Mouse (Mus musculus) lung, embryonic 14.5 days (tissue): ENCODE measurements at regions not wholly inside any gene's neighbourhood (a gene's known extent, or its start where the extent isn't known, plus 50 kb on each side); places are given as distances from the start of the nearest gene placed in this dataset.

Experiments
- ATAC-seq: fragments of 200-750 bp; cut with Nextera tagmentation; 2 replicates; pipeline ENCODE4 v1.8.0; 2017; ENCODE audit warnings: mild to moderate bottlenecking, moderate TSS enrichment, moderate library complexity; ENCODE audit not compliant: insufficient read depth
- DNase-seq: peaks from one replicate; pipeline ENCODE4 v3.0.0-alpha.2; 2015
- H3K27ac ChIP-seq: fragments of 300-500 bp; sonication (generic); 2 replicates; pipeline ENCODE4 v1.5.1; 2014; ENCODE audit warnings: low read depth, mild to moderate bottlenecking, moderate library complexity
- H3K27me3 ChIP-seq: fragments of 300-500 bp; sonication (generic); 2 replicates; pipeline ENCODE4 v1.6.1; 2014; ENCODE audit warnings: low read length, control low read depth; ENCODE audit not compliant: insufficient read depth
- H3K36me3 ChIP-seq: fragments of 300-500 bp; sonication (generic); 2 replicates; pipeline ENCODE4 v1.6.1; 2014; ENCODE audit warnings: control low read depth; ENCODE audit not compliant: insufficient read depth
- H3K4me1 ChIP-seq: fragments of 300-500 bp; sonication (generic); 2 replicates; pipeline ENCODE4 v1.6.1; 2014; ENCODE audit warnings: antibody characterized with exemption, control low read depth; ENCODE audit not compliant: insufficient read depth
- H3K4me2 ChIP-seq: fragments of 300-500 bp; sonication (generic); 2 replicates; pipeline ENCODE4 v1.6.1; 2014; ENCODE audit warnings: mild to moderate bottlenecking
- H3K4me3 ChIP-seq: fragments of 300-500 bp; sonication (generic); 2 replicates; pipeline ENCODE4 v1.5.1; 2014; ENCODE audit warnings: low read depth, low read length
- H3K9ac ChIP-seq: fragments of 300-500 bp; sonication (generic); 2 replicates; pipeline ENCODE4 v1.6.1; 2014
- H3K9me3 ChIP-seq: fragments of 300-500 bp; sonication (generic); 2 replicates; pipeline ENCODE4 v1.6.1; 2016; ENCODE audit warnings: low read depth, low read length, control low read depth
- CTCF ChIP-seq: IDR thresholded peaks from 2 replicates; pipeline ENCODE4 v1.5.1; 2016; ENCODE audit warnings: antibody characterized with exemption, low read depth
- WGBS: fragments of 180-500 bp; shearing (Covaris S2); extraction: QIAGEN DNeasy Blood & Tissue Kit; methylation state at CpG from one replicate; pipeline ENCODE4 v1.1.7; 2014; 5-methylcytosine and 5-hydroxymethylcytosine counted together

DNA sequence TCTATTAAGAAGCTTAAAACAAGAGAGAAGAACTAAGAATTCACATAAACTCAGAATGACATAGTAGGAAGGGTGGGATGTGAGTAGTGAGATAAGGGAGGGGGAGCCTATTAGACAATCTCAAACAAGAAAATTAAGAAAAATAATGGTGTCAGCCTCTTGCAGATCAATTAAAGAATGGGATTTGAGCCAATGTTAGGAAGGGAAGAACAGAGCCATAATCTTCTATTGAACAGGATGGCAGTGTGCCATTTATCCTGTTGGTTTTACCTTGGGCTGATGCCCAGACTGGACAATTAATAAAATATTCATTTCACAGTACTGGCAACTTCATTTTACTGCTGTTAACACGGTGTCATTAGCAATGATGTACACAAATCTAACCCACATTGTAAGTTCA is 718.0 kb downstream of the Rfpl4b start:
- H3K27me3 ChIP-seq: no peaks in the 10 kb centered on the region
- 14% methylated on average over 1 of the region's 1 CpGs for WGBS
- no peak overlapping the region for H3K27ac ChIP-seq
- H3K4me3 ChIP-seq: no peak overlapping the region
- DNase-seq (peak; percentile 45), ATAC-seq (peak; percentile 35; the same call in 1 of the 2 replicates)
- H3K4me1 ChIP-seq: peaks cover 4% of the 10 kb centered on the region; the same call in 1 of the 2 replicates
- TF ChIP-seq CTCF: no peak
- H3K9me3 ChIP-seq: no peaks in the 10 kb centered on the region
- no peaks in the 10 kb centered on the region for H3K36me3 ChIP-seq
- H3K9ac ChIP-seq: no peak overlapping the region
- no peak overlapping the region for H3K4me2 ChIP-seq

DNA sequence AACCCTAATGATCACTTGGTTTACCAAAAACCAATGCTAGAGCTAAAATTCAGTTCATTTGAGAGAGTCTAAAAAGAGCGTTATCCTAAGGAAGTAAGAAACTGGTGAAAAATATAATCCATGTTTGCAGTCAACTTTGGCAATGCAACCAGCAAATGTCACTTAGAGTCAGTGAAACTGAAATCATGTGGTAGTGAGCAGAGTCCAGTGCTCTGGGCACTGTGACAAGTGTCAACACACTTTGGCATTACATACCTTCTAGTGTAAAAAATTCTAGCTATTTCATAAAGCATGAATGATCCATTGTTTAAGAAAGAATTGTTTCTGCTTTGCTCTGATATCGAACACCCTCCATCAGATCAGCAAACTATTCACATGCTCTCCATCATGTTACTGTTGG is 743.1 kb downstream of the Rfpl4b start:
- no peak for TF ChIP-seq CTCF
- Histone ChIP-seq H3K4me1 (no peaks in the 10 kb centered on the region), H3K27me3 (no peaks in the 10 kb centered on the region), H3K27ac (no peak overlapping the region), H3K36me3 (no peaks in the 10 kb centered on the region), H3K9ac (no peak overlapping the region), H3K4me2 (no peak overlapping the region), H3K9me3 (no peaks in the 10 kb centered on the region), H3K4me3 (no peak overlapping the region)
- 81% methylated on average over 2 of the region's 2 CpGs for WGBS
- DNase-seq (no peak), ATAC-seq (no peak)

- H3K4me2 ChIP-seq: no peak overlapping the region
- no peak overlapping the region for H3K27ac ChIP-seq
- no peak for TF ChIP-seq CTCF
- H3K27me3 ChIP-seq: no peaks in the 10 kb centered on the region
- DNase-seq (peak; percentile 50), ATAC-seq (no peak)
- H3K9ac ChIP-seq: no peak overlapping the region
- no peak overlapping the region for H3K4me3 ChIP-seq
- no peaks in the 10 kb centered on the region for H3K36me3 ChIP-seq
- H3K9me3 ChIP-seq: no peaks in the 10 kb centered on the region
- no peaks in the 10 kb centered on the region for H3K4me1 ChIP-seq
- 61% methylated on average over 1 of the region's 1 CpGs for WGBS
Observed at GRCm38 (mm10) chr10:38072394-38072793, 749.2 kb downstream of the Rfpl4b start.

DNA sequence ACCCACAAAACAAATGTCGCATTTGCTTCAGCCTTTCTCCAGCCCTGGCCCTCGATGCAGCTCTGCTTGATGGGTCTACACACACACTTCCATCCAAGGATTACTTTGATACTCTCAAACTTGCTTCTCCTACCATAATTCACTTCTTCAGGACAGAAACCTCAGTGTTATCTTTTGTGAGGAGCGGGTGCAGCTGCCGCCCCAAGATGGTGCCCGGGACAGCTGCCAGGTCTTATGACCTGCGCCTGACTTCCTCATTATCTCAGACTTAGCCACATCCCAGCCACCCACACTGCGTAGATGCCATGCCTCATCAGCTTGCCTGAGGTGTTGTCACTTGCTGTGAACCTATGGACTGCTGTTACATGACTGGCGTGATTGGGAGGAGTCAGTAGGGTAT is 762.5 kb downstream of the Rfpl4b start:
- WGBS: 80% methylated on average over 8 of the region's 8 CpGs
- H3K36me3 ChIP-seq: no peaks in the 10 kb centered on the region

DNA sequence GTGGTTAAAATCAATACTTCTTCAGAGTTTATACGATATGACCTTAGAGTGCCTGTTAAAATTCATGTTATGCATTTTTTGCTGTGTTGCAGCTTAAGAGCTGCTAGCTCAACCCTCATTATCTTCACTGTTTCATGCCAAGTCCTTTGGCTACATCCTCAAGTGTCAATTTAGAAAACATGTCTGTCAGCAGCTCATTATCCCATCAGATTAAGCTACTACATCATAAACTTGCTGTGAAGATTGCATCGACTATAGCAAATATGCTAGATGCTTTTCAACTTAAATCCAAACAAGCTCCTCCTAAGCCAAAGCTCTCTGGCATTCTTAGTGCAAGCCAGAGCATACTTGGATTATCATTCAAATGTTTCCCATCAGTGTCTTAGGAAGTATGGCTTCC is 811.1 kb downstream of the Rfpl4b start:
- Histone ChIP-seq H3K9me3 (no peaks in the 10 kb centered on the region), H3K9ac (no peak overlapping the region), H3K4me1 (no peaks in the 10 kb centered on the region), H3K27ac (no peak overlapping the region), H3K36me3 (no peaks in the 10 kb centered on the region), H3K4me2 (no peak overlapping the region), H3K27me3 (no peaks in the 10 kb centered on the region), H3K4me3 (no peak overlapping the region)
- WGBS: 34% methylated on average over 2 of the region's 2 CpGs
- ATAC-seq (peak; percentile 82), DNase-seq (peak; percentile 89)
- TF ChIP-seq CTCF: no peak

More for the DNA sequence above, 762.5 kb downstream of the Rfpl4b start:
- no peak for TF ChIP-seq CTCF
- Histone ChIP-seq H3K4me3 (no peak overlapping the region), H3K27me3 (no peaks in the 10 kb centered on the region), H3K9me3 (no peaks in the 10 kb centered on the region), H3K27ac (no peak overlapping the region), H3K4me2 (no peak overlapping the region), H3K4me1 (no peaks in the 10 kb centered on the region), H3K9ac (no peak overlapping the region)
- no peak for DNase-seq
- ATAC-seq: no peak

GRCm38 (mm10) chr10:37995691-37996445 is 825.7 kb downstream of the Rfpl4b start:
- no peak for TF ChIP-seq CTCF
- H3K36me3 ChIP-seq: no peaks in the 10 kb centered on the region
- H3K27me3 ChIP-seq: no peaks in the 10 kb centered on the region
- H3K27ac ChIP-seq: no peak overlapping the region
- H3K4me1 ChIP-seq: no peaks in the 10 kb centered on the region
- H3K4me2 ChIP-seq: no peak overlapping the region
- DNase-seq: no peak
- H3K9me3 ChIP-seq: no peaks in the 10 kb centered on the region
- no peak overlapping the region for H3K4me3 ChIP-seq
- H3K9ac ChIP-seq: no peak overlapping the region
- no peak for ATAC-seq

DNA sequence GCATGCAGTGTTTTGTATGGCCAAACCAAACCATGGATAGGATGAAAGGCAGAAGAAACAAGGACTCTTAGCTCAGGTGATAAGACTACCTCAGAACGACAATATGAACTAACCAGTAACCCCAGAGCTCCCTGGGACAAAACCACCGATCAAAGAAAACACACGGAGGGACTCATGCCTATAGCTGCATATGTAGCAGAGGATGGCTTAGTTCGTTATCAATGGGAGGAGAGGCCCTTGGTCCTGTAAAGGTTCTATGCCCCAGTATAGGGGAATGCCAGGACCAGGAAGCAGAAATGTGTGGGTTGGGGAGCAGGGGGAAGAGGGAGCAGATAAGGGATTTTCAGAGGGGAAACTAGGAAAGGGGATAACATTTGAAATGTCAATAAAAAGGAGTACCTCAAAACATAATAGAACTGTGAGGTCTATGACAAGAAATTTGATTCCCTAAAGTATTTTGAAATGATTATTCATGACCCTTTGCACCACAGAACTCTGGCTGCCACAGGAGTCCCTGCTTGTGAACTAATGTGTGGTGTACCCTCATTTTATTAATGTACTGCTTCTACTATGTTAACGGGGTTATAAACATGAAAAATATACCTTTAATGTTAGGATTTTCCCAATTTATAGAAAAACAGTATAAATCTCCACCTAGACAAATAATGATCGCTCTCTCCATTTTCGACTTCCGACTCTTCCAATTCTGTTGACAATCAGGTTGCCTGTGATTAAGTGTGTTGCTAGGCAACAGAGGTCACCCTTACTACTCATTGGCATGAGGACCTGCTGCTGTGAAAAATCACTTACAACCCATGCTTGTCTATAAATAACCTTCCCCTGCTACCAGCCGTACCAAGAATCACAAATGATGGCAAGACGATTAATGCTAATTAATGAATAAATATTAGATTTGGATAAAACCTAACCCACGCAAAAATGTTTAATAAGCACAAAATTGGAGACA is 833.0 kb downstream of the Rfpl4b start:
- Histone ChIP-seq H3K27me3 (no peaks in the 10 kb centered on the region), H3K27ac (no peak overlapping the region), H3K4me3 (no peak overlapping the region), H3K9me3 (no peaks in the 10 kb centered on the region), H3K4me1 (no peaks in the 10 kb centered on the region), H3K4me2 (no peak overlapping the region), H3K9ac (no peak overlapping the region), H3K36me3 (no peaks in the 10 kb centered on the region)
- no peak for DNase-seq
- 53% methylated on average over 11 of the region's 11 CpGs for WGBS
- TF ChIP-seq CTCF: no peak
- no peak for ATAC-seq
